Mouse (Mus musculus) kidney, postnatal 10 days (tissue): ENCODE results near the gene Zfhx3.

Experiments
- DNase-seq: peaks from one replicate; pipeline ENCODE4 v3.0.0; 2021; ENCODE audit warnings: mixed read lengths

Gene Zfhx3

DNA sequence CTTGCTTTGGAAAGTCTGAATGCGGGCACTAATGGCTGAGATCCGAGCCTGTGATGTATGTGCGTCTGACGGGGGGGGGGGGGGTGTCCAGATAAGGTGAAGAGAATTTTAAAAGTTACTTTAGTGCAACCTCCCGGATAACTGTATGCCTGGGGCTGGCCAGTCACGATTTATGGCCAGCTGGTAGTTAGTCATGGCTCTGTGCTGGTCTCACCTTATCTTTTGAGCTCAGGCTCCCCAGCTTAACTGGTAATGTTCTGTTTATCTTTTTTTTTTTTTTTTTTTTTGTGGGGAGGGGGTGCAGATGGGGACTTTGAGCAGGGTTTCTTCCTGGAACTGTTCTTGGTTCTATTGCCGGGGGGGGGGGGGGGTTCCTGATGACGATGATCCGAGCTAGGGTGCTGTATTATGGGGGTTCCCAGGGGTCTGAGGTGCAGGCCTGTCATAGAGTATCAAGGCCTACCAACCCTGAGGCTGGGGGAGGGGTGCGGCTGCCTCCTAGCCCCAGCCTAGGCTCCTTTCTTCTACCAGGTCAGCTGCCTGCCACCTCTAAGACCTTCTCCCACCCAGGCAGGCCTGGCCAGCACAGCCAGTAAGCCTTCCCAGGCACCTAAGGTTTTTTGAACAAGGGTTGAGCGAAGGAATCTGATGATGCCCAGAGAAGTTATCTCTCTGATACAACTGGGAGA is 782.5 kb downstream of the Zfhx3 start:
- DNase-seq = no peak

DNA sequence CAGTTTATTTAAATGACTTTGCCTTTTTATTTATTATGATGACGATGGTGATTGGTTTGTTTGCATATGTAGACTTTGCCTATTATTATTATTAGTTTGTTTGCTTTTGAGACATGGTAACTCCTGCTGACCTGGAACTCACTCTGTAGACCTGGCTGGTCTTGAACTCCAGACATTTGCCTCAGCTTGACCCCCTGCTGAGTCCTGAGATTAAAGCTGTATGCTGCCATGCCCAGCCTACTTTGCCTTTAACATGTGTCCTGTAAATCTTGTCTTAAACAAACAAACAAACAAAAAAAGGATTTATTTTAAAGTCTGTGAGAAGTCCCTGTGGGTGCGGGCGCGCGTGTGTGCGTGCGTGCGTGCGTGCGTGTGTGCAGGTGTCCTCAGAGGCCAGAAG is 783.2 kb downstream of the Zfhx3 start:
- DNase-seq = no peak

DNA sequence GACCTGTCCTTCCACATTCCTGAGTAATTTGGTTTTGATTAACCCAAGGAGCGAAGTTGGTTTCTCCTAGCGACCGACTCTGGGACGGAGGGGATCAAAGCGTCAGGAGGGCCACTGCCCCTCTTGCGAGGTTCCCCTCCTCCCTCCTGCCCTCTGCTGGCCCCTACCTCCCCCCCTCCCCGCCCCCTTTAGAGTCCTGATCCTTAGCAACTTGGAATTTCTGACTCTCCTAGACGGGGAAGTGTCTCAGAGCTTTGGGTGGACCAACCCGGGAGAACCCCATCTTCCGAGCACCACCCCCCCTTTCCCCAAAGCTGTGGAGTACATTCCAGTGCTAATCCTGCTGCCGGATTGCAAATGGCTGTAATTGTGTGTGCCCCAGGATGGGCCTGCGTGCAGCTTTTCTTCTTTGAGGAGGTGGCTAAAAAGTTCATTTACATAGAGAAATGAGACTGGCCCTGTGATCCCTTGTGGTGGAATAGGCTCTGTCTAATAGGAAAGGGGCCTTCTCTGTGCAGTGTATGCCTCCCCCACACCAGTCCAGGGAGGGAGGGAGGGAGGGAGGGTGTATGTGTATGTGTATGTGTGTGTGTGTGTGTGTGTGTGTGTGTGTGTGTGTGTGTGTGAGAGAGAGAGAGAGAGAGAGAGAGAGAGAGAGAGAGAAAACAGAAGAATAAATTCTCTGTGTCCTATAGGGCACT is 784.2 kb downstream of the Zfhx3 start:
- no peak for DNase-seq

DNA sequence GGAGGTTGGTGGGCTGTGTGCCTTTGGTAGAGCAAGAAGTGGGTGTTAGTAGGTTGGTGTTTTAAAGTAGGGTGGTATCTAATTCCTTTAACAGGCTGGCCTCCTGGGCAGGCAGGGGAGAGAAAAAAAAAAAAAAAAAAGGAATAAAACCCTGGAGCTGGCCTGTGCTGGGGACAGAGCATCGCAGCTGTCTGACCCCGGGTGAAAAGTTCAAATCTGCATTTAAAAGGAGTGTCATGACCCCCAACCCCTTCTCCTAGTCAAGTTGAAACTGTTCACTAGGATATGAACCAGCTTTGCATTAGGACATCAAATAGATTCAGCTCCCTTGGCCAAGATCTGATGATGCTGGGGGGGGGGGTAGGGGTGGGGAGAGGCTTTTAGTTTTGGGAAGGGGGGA is 786.7 kb downstream of the Zfhx3 start:
- DNase-seq = no peak

DNA sequence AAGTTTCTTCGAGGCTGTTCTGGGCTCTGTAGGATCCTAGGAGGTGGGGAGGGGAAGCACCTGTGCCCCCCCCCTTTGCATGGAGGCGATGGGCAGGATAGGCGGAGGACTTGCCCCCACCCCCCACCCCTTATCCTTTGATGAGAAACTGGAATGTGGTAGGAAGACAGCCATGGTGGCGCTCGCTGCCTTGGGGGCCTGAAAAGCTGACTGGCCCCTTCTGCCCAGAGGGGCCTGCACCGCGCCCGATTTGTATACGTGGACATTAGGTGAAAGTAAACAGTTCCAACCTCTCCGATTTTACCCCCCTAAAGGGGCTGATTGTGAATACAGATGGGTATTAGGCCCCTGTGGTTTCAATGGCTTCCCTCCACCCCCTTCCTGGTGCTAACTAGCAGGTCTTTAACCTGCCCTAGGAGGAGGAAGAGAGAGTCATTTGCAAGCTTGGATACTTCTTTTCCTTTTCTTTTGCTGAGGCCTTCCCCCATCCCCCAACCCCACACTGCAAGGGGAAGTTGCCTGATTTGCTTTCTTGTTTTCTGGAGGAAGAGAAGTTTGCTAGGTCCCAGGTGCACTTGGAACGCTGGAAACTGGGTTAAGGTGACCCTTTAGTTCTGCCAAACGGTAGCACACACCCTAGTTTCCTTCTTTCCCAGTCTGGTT is 787.4 kb downstream of the Zfhx3 start:
- DNase-seq = no peak

DNA sequence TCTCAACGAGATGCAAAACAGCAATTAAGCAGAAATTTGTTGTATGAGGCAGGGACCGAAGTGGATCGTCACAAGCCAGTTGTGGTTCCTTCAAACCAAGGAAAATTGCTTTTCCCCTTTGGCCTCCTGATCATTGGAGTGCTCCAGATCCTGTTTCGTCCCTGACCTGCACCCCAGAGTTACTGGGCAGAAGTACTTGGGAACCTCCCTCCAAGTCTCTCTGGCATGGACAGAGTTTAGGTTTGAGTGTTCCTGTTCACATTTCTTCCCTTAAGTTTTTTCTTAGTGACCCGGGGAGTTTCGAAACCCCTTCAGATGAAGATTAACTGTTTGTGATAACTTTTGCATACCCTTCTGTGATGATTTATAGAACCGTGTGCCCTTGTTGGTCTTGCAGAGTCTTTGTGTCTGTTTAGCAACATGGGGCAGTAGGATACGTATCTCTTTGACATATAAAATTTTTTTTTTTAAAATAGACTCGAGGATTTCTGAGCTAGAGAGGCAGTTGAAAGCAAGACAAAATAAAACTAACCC is 788.5 kb downstream of the Zfhx3 start:
- DNase-seq = no peak

DNA sequence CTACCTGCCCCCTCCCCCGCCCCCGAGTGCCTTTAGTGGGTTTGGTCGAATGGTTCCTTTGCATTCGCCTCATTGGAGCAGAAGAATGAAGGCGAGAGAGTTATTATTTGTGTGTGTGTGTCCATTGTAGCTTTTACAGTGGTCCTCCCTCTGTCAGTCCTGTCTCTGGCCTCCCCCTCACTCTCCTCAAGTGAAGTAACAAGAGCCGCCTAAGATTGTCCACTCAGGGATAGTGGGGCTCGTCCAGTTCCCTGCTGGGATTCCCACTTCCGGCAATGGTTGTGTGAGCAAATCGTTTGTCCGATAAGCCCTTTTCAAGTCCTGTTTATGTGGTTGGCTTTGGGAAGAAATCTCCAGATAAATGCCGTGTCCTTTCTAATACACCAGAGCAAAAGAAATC is 790.1 kb downstream of the Zfhx3 start:
- no peak for DNase-seq

DNA sequence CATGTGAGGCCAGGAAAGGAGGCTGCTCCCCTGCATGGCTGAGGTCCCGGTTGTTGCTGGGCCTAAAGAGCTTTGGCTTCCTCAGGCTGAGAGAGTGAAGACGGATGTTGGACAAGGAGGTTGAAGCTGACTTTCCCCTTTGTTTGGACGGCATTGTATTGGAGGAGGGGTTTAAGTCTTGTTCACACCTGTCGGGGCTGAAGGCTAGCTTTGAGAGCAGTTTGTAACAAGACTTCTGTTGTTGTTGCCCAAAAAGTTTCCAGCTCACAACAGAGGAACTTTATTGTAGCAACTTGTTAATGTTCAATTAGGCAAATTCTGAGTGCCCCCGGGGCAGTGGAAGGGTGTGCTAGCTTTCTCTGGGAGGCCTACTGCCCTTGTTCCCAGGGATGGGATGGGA is 790.9 kb downstream of the Zfhx3 start:
- no peak for DNase-seq

DNA sequence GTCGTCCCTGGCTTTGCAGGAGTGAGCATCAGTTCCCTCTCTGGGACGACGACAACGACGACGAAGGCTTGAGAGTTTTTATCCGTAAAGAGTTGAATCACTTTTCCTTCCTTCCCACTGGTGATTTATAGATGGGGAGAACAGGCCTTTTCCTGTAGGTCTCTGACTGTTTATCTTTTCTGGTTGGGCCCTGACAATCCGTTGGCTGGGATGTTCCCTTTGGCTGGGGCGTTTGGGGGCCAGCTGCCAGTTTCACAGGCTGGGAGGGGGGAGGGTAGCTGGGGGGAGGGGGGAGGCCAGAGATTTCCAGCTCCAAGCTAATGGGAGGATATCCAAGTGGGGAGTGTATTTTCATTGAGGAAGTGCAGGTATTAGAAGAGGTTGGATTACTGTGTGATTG is 794.0 kb downstream of the Zfhx3 start:
- peak; percentile 67 for DNase-seq

DNA sequence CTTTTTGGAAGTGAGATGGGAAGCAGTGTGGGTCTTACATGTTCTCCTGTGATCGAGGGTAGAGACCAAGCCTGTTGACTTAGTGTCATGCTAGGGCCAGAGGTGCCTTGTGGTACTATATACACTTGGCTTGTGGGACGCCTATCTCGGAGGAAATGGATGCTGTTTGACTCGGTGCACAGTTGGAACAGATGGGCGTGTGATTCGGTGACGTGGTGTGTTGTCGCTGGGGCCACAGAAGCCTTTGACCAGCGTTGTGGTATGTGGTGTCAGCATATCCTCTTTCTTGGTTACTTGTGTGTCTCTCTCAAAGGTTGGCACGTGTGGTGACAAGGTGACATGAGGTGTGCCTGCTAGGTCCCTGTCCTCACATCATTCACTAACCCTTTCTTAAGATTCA is 795.7 kb downstream of the Zfhx3 start:
- DNase-seq = no peak

DNA sequence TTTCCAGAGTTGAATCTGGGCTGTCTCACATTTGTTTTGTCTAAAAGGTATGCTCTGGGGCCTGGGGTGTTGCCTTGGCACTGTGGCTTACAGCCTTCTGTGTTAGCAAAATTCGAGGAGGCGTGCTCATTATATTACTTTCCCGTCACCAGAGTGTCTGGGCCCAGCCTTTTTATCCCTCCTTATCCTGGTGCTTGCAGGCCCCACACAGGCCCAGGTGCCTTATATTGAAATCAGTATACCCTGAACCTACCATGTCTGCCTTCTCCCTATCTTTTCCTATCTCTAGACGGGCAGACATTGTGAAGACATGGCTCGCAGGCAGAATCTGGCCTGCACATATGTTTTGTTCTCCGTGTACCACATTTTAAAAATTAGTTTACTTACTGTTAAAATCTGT is 797.1 kb downstream of the Zfhx3 start:
- DNase-seq = no peak

DNA sequence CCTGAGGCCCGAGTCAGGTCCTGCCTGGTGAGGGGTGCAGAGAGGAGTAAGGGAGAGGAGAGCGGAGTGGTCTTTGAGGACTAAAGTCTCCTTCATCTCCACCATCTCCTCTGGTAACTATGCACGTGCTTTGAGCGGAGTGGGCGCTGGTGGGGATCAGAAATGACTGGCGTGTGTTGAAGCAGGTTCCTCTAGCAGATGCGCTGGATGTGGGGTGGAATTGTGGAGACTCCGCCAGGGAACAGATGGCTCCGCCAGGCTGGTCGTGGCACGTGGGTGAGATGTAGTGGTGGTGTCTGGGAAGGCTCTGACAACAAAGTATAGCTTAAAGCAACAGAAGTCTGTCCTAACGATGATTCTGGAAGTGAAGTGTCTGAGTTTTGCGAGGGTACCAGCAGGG is 798.0 kb downstream of the Zfhx3 start:
- no peak for DNase-seq

DNA sequence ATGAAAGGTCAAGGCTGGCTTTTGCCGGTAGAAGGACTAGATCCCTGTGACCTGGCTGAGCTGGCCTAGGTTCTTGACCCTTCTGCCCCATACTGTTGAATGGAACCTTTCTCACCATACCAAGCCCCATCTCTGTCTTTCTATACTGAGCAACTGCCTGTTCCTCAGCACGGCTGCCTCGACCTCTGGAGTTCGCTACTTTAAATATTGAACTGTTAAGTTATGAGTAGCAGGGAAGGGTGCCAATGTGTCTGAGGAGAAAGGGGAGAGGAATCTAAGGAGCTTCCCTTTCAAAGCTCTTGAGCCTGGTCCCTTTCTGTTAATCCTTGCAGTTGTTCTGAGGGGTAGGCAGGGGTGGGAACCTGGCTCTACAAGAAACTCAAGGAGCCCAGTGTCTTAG is 799.2 kb downstream of the Zfhx3 start:
- DNase-seq = no peak

DNA sequence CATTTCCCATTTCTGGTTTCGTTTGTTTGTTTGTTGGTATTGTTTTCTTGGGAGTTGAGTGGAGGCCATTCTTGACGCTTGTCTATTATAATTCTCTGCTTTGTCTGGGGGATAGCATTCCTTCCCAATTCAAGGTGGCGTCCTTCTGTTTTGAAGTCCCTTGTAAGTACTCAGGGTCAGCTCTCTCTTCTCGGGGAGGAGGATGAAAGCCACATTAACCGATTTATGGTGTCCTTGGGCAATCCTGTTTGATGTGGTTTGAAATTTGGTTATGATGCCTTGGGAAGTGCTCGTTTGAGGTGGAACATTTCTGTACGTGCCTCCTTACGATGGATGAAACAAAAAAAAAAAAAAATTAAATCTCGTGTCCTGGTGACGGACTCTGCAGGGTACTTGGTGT is 800.0 kb downstream of the Zfhx3 start:
- no peak for DNase-seq

DNA sequence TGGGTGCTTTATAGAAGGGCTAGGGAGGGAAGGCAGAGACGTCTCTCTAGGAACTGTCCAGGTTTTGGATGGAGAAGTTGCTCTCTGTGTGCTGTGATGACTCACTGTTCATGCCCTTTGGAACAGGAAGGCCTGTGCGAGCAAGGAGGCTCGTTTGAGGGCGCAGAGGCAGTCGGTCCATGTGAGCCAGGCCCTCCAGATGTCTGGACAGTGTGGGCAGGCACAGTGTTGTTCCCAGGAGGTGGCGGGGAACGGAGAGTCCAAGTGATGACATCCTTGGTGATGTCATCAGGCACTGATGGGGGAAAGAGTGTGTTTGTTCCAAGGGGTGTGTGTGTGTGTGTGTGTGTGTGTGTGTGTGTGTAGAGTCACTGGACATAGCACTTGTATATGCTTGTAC is 800.8 kb downstream of the Zfhx3 start:
- DNase-seq = no peak

DNA sequence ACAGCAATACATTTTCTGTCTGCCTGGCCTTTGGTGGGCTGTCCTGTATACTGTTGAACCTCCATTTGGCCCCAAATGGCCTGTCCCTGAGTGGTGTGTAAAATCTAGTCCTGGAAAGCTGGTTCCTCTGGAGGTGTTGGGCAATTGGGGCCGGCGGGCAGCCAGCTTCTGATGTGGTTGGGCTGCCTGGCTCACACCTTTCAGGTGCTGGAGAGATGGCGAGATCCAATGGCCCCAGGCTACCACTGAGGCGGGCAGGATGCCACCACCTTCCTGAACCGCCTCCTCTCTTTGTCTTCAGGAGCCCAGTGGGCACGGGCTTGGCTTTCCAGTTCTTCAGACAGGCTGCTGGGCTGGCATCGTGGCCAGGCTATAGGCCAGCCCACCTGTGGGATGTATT is 803.1 kb downstream of the Zfhx3 start:
- DNase-seq = no peak

DNA sequence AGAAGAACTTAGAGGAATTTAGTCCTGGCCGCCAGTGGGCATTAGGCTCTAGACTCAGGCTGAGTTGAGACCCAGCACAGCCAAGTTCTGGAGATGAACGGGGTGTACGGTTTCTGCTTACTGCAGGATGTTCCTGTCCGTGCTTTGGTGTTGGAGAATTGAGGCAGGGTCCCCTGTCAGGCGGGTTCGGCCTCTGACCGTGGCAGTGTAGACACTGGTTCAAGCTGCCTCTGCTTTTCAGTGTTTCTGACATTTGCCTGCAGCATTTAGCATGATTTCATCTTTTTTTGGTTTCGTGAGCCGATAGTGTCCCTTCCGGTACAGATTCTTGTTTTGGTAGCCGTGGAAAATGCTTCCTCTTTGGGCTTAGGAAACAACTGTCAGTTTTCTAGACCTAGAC is 805.7 kb downstream of the Zfhx3 start:
- DNase-seq = no peak

DNA sequence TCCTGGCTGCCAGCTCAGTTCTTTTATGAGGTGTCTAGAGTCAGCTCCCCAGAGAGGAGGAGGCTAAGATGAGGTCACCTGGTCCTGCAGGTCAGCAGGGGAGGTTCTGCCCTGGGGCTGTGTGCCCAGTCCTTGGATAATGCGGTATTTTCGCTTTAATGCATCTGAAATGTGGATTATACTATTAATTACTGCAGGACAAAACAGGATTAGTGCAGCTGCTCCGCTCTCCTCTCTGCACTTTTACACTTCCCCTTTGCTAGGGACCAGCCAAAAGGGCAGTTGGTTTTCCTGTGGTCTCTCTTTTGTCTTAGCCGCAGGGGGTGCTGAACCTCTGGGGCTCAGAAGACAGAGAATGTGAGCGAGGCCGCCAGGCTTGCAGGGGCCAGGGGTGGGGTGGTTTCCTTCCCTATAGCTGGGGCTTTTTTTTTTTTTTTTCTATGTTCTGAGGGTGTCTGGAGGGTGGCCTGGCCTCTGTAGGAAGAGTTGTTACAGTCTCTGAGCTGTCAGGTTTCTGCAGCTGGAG is 806.5 kb downstream of the Zfhx3 start:
- peak; percentile 44 for DNase-seq

DNA sequence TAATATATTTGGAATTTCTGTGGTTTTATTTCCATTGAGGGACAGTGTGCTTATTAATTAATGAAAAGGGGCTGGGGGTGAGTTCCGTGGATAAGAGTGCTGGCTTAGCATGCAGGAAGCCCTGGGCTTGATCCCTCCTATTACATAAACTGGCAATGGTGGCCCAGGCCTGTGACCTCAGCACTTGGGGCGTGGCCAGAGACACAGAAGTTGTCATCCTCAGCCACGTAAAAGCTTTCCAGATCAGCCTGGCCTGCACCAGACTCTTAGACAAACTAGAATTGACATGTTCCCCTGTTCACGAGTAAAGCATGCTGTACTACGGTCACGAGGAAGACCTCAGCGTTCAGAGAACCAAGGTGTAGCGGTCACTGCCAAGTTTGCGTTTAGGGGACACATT is 808.4 kb downstream of the Zfhx3 start:
- no peak for DNase-seq

DNA sequence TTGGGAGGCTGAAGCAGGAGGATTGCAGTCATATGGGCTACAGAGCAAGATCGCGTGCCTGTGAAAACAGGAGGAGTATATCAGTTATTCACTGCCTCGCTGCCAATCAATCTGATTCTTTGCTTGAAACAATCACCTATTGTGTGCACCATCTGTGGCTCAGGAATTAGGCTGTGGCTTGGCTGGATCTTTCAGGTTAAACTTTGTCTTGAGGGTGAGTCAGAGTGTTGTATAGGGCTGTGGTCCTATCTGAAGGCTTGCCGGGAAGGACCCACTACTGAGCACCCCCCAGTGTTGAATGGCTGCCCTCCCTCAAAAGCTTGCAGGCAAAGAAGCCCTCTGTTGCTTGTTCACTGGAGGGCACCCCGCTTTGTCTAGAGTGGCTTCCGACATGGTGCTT is 812.1 kb downstream of the Zfhx3 start:
- DNase-seq = no peak

DNA sequence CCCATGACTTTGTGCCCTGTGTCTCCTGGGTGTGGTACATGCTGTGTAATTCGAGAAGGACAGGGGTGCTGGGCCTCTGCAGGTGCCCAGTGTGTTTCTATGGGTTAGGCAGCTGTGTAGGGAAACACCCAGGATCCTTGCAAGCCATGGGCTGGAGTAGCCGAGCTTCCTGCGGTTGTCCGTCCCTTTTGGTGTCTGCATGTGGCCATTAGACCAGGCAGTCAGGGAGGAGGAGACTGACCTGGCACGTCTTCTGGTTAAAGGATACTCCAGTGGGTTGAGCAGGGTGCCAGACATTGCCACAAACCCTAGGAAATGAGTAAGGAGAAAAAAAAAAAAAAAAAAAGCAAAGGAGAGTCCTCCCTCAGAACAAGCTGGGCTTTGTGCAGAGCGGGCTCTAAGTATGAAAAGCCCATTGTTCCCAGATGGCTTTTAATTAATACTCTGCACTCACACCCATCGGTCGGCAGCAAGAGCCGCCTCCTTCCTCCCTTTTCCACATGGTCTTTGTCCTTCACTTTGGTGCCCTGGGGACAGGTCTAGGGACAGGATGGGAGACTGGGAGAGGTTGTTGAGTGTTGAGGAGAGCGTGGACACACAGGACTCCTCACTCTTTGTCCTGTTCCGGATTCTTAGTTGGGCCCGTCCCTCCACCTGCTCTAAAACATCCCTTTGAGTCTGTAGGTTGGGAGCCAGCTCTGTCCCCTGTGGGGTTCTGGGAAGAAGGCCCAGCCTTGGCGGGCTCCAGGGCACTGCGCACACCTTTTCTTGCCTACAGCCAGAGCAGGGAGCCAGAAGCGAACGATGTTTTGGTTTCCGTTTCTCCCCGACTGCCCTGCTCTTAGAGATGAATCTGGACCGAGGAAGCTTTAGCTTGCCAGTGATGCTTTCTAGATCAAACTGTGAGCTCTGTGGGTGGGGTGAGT is 813.2 kb downstream of the Zfhx3 start:
- DNase-seq = no peak

DNA sequence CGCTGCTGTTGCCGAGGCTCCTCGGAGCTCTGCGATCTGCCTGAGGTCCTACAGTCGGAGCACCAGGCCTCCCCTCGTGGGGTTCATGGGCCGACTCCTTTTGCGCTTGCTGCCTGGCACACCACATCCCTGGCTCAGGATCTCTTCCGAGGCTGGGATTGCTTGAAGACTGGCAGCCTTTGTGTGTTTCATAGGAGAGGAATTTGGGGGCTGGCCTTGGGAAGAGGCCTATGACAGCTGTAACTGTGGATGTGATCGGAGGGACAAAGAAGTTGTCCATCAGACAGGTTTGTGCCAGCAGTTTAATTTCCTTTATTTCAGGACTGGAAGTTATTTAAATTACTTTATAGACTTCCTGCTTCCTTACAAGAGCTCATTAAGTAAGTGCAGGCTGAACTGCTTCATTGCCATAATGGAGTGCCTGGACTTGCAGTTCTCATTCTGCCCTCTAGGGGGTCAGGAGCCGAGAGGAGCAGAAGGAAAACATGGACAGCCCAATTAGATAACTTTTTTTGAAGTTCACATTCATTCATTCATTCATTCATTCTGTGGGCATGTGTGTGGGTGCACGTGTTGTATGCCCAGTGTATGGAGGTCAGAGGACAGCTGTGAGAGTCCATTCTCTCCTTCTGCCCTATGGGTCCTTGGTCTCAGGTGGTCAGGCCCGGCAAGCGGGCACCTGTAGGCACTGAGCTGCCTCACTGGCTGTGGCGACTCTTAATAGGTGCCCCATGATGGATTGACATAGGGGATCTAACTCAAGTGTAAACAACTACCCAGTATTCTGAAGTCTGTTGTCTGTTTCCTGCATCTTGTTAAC is 817.3 kb downstream of the Zfhx3 start:
- DNase-seq = peak; percentile 88
